Mouse (Mus musculus) myocyte (in vitro differentiated cells): ENCODE measurements around the gene Eme2. TPM values are rescaled to one million over a fixed set of nuclear protein-coding genes. Genes with fewer than 3 reads are reported as not detected.
A peak's percentile ranks its signal among the peaks of the same experiment; 100 is the strongest.
"Not testable (repeated sequence)": the region's sequence is repeated elsewhere in the genome, so short reads cannot be mapped to it uniquely, and the experiment has no call there.

Experiments used
- H3K27me3 ChIP-seq: one replicate; pipeline ENCODE4 v1.6.1; 2011; ENCODE audit not compliant: control insufficient read depth, insufficient read depth, insufficient read length
- H3K36me3 ChIP-seq: one replicate; pipeline ENCODE4 v1.6.1; 2011; ENCODE audit not compliant: control insufficient read depth, insufficient read depth
- H3K4me2 ChIP-seq: one replicate; pipeline ENCODE4 v1.6.1; 2011; ENCODE audit warnings: low read depth, control low read depth
- H3K4me3 ChIP-seq: one replicate; pipeline ENCODE4 v1.5.1; 2011; ENCODE audit warnings: mild to moderate bottlenecking, control low read depth, moderate library complexity
- H3K79me2 ChIP-seq: one replicate; pipeline ENCODE4 v1.6.1; 2011; ENCODE audit not compliant: control insufficient read depth, insufficient read depth
- H3ac ChIP-seq: one replicate; pipeline ENCODE4 v1.6.1; 2011; ENCODE audit not compliant: control insufficient read depth, insufficient read length
- CEBPB ChIP-seq: IDR thresholded peaks from 2 replicates; pipeline ENCODE4 v1.6.1; 2011; ENCODE audit warnings: mild to moderate bottlenecking, moderate library complexity; ENCODE audit not compliant: poor library complexity, insufficient read depth, severe bottlenecking
- E2F4 ChIP-seq: IDR thresholded peaks from one replicate; pipeline ENCODE4 v1.6.1; 2011; ENCODE audit warnings: mild to moderate bottlenecking, control low read depth, moderate library complexity; ENCODE audit not compliant: insufficient read depth
- MAX ChIP-seq: IDR thresholded peaks from one replicate; pipeline ENCODE4 v1.6.1; 2011; ENCODE audit warnings: low read depth, mild to moderate bottlenecking, control low read depth
- MYOD1 ChIP-seq, 3 experiments: IDR thresholded peaks; one replicate each; pipeline ENCODE4 v1.6.1; 2011; ENCODE audit warnings: control low read depth in 2 of 3, low read depth in 2 of 3, mild to moderate bottlenecking in 2 of 3, moderate library complexity in 1 of 3; ENCODE audit not compliant: insufficient read length in 2 of 3, control insufficient read depth in 1 of 3
- MYOG ChIP-seq, 3 experiments: IDR thresholded peaks; one replicate each; pipeline ENCODE4 v1.6.1; 2011; ENCODE audit warnings: control low read depth in 2 of 3, low read depth in 2 of 3, mild to moderate bottlenecking in 2 of 3; ENCODE audit not compliant: insufficient read length in 2 of 3, control insufficient read depth in 1 of 3, insufficient read depth in 1 of 3
- POLR2A ChIP-seq: IDR thresholded peaks from one replicate; pipeline ENCODE4 v1.6.1; 2011; ENCODE audit warnings: low read depth, mild to moderate bottlenecking, control low read depth, moderate library complexity; ENCODE audit not compliant: insufficient read length
- POLR2AphosphoS2 ChIP-seq: IDR thresholded peaks from one replicate; pipeline ENCODE4 v1.6.1; 2011; ENCODE audit warnings: low read depth, control low read depth; ENCODE audit not compliant: insufficient read length
- REST ChIP-seq: IDR thresholded peaks from one replicate; pipeline ENCODE4 v1.6.1; 2011; ENCODE audit warnings: mild to moderate bottlenecking, control low read depth, moderate library complexity; ENCODE audit not compliant: insufficient read depth, insufficient read length
- SRF ChIP-seq: IDR thresholded peaks from one replicate; pipeline ENCODE4 v1.6.1; 2011; ENCODE audit warnings: low read depth; ENCODE audit not compliant: control insufficient read depth, insufficient read length
- TCF12 ChIP-seq: IDR thresholded peaks from one replicate; pipeline ENCODE4 v1.6.1; 2011; ENCODE audit warnings: mild to moderate bottlenecking, control low read depth; ENCODE audit not compliant: poor library complexity, insufficient read depth, severe bottlenecking
- TCF3 ChIP-seq: IDR thresholded peaks from one replicate; pipeline ENCODE4 v1.6.1; 2011; ENCODE audit warnings: low read depth, control low read depth; ENCODE audit not compliant: insufficient read length
- USF1 ChIP-seq: IDR thresholded peaks from one replicate; pipeline ENCODE4 v1.6.1; 2011; ENCODE audit warnings: low read depth, mild to moderate bottlenecking, control low read depth, moderate library complexity
- polyA plus RNA-seq: library from polyadenylated mRNA; unstranded; fragments of >200 nt; fragmentation: generic; extraction: Trizol; gene quantifications from one replicate; pipeline ENCODE4 v1.2.1, GENCODE M21; 2012; ENCODE audit warnings: missing spikeins

Gene Eme2
- polyA plus RNA-seq = 12.5 TPM

DNA sequence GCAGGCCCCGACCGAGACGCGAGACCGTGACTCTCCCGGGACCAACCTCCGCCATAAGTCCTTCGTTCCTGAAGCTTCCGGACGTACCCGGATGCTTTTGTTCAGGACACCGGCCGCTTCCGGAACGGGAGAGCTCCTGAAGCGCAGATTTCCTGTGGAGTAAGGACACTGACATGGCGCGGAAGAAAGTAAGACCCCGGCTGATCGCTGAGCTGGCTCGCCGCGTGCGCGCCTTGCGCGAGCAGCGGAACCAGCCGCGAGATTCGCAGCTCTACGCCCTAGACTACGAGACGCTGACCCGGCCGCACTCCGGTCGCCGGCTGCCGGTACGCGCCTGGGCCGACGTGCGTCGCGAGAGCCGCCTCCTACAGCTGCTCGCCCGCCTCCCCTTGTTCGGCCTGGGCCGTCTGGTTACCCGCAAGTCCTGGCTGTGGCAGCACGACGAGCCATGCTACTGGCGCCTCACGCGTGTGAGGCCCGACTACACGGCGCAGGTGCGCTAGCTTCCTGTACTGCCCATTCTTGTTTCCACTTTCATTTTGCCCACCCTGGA is at the start of gene Eme2, which contains the start of gene Mrps34:
Gene Eme2 (minus strand): TSS at position 93 of the 553 bp plus-strand sequence.
Gene Mrps34 (plus strand): TSS at position 122 of the 553 bp plus-strand sequence.
- TF ChIP-seq MYOD1 (IDR thresholded peaks at IDR 0.05; ENCODE audit: control insufficient read depth in 1 of 3, insufficient read length in 2 of 3, low read depth in 2 of 3) = peak in 1 of 3 experiments; percentile 51
- TF ChIP-seq MYOG (IDR thresholded peaks at IDR 0.05; ENCODE audit: control insufficient read depth in 1 of 3, insufficient read depth in 1 of 3, insufficient read length in 2 of 3, low read depth in 2 of 3) = peak in 1 of 3 experiments; percentile 63
- TF ChIP-seq POLR2A = peak; percentile 71
- TF ChIP-seq POLR2AphosphoS2 = peak; percentile 86
- TF ChIP-seq E2F4 = no peak
- Histone ChIP-seq H3K27me3 (no peaks in the 10 kb centered on the region), H3K4me3 (peak within 1 kb of the TSS; percentile 97), H3ac (peak within 1 kb of the TSS; percentile 82), H3K4me2 (peak within 1 kb of the TSS; percentile 99), H3K36me3 (peaks cover 5% of the 10 kb centered on the region), H3K79me2 (peaks cover 12% of the 10 kb centered on the region)

DNA sequence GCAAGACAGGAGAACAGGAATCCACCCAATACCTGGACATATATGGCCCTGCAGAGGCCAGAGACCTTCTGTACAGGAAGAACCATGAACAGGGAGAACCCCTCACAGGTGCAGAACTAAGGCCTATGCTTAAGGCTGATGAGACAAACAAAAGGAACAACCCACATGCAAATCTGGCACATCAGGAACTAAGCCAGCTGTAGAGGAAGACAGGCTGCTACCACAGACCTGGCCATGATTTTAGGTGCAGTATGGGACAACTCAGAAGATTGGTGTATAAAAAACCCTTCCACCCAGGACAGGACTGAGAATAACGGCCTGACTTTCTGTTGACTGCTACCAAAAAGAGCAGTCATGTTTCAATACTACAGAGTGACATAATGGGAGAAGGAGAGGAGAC is 48.7 kb upstream of the Eme2 start:
- H3K79me2 ChIP-seq, H3K4me2 ChIP-seq, H3K36me3 ChIP-seq, H3K27me3 ChIP-seq, H3K4me3 ChIP-seq, H3ac ChIP-seq: not testable (repeated sequence)

DNA sequence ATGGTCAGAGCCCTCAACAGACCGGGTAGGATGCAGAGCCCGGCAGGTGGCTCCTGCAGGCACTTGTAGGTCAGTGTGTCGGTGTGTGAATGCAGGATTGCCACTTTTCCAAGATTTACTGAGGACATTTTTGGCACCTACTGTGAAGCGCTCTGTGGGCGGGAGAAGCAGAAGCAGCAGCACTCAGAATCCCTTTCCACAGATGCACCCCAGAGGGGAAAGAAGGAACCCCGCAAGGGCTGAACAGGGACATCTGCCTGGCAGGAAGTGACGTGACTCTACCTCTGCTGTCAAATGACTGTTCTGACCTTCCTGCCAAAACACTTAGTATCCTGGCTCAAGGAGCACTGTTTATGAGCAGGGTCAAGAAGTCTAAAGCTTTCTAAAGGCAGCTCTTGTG is 48.1 kb upstream of the Eme2 start:
- Histone ChIP-seq H3K27me3 (no peaks in the 10 kb centered on the region), H3K4me3 (no peak overlapping the region)
- no peak for TF ChIP-seq POLR2AphosphoS2
- TF ChIP-seq MAX = no peak
- TF ChIP-seq TCF3 = no peak
- no peak for TF ChIP-seq USF1
- no peak for TF ChIP-seq MYOD1 (IDR thresholded peaks at IDR 0.05; ENCODE audit: control insufficient read depth in 1 of 3, insufficient read length in 2 of 3, low read depth in 2 of 3)
- no peak for TF ChIP-seq TCF12
- TF ChIP-seq MYOG (IDR thresholded peaks at IDR 0.05; ENCODE audit: control insufficient read depth in 1 of 3, insufficient read depth in 1 of 3, insufficient read length in 2 of 3, low read depth in 2 of 3) = no peak
- TF ChIP-seq REST = no peak
- no peak for TF ChIP-seq E2F4
- TF ChIP-seq POLR2A = no peak
- no peak for TF ChIP-seq SRF
- no peak for TF ChIP-seq CEBPB

DNA sequence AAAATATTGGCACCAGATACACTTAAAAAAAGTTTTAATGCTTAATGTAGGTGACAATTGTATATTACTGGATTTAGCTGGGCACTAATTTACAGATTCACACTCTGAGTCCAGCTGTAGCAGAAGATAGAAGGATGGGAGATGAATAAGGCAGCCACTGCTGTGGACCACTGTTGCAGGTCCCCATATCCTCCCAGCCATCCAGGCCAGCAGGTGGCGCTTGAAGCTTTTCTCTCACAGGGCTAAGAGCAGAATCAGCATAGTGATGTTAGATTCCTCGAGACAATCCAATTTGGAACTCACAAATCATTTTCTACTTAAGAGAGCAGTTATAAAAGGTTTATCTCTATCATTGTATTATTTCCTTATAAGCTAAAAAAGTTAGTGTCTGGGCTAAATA is 47.6 kb upstream of the Eme2 start:
- H3K79me2 ChIP-seq, H3ac ChIP-seq, H3K36me3 ChIP-seq, H3K27me3 ChIP-seq, H3K4me2 ChIP-seq, H3K4me3 ChIP-seq: not testable (repeated sequence)

More for the DNA sequence above, 48.1 kb upstream of the Eme2 start:
- H3K36me3 ChIP-seq = no peaks in the 10 kb centered on the region
- H3ac ChIP-seq = no peak overlapping the region
- no peak overlapping the region for H3K4me2 ChIP-seq
- H3K79me2 ChIP-seq = no peaks in the 10 kb centered on the region

DNA sequence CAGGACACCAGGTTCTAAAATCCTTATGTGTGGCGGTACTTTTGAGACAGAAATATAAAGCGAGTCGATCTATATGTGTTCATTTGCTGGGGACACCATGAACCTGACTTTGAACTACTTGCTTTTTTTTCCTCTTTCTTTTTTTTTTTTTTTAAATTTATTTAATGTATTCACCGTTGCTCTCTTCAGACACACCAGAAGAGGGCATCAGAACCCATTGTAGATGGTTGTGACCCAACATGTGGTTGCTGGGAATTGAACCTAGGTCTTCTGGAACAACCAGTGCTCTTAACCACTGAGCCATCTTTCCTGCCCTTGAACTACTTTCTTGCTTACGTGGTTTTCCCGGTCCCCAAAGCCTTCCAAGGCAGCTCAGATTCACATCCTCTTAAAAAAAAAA is 42.4 kb upstream of the Eme2 start:
- TF ChIP-seq POLR2A (no peak), SRF (no peak), MYOD1 (IDR thresholded peaks at IDR 0.05; ENCODE audit: control insufficient read depth in 1 of 3, insufficient read length in 2 of 3, low read depth in 2 of 3) (no peak), MYOG (IDR thresholded peaks at IDR 0.05; ENCODE audit: control insufficient read depth in 1 of 3, insufficient read depth in 1 of 3, insufficient read length in 2 of 3, low read depth in 2 of 3) (no peak), POLR2AphosphoS2 (no peak), TCF3 (no peak), REST (no peak), MAX (no peak), TCF12 (no peak), CEBPB (no peak), USF1 (no peak), E2F4 (no peak)
- Histone ChIP-seq H3K36me3 (no peaks in the 10 kb centered on the region), H3K79me2 (peaks cover 45% of the 10 kb centered on the region), H3K27me3 (no peaks in the 10 kb centered on the region), H3ac (peak overlapping the region; percentile 52), H3K4me2 (peak overlapping the region; percentile 62), H3K4me3 (peak overlapping the region; percentile 89)
